Mouse (Mus musculus): Measurements from ENCODE around the gene Taf9.

GRCm38 (mm10) chr13:100603031-100603737, 48.2 kb upstream of the Taf9 start:
- TF ChIP-seq CTCF (IDR thresholded peaks at IDR 0.05; ENCODE audit: low read depth) (no peak), EP300 (IDR thresholded peaks at IDR 0.05; ENCODE audit: low read depth) (no peak)
